Mouse (Mus musculus) midbrain, embryonic 13.5 days (tissue): ENCODE results near the gene Veph1. TPM values are rescaled to one million over a fixed set of nuclear protein-coding genes. Genes with fewer than 3 reads are reported as not detected.

ENCODE experiments used
- ATAC-seq: fragments of 200-750 bp; cut with Nextera tagmentation; 2 replicates; pipeline ENCODE4 v1.8.0; 2017; ENCODE audit warnings: mild to moderate bottlenecking, moderate TSS enrichment, moderate library complexity
- H3K27ac ChIP-seq: fragments of 300-500 bp; sonication (generic); 2 replicates; pipeline ENCODE4 v1.5.1; 2015; ENCODE audit warnings: inconsistent platforms, mild to moderate bottlenecking, moderate library complexity
- H3K27me3 ChIP-seq: fragments of 300-500 bp; sonication (generic); 2 replicates; pipeline ENCODE4 v1.6.1; 2015; ENCODE audit warnings: mild to moderate bottlenecking, inconsistent platforms
- H3K36me3 ChIP-seq: fragments of 300-500 bp; sonication (generic); 2 replicates; pipeline ENCODE4 v1.6.1; 2015; ENCODE audit warnings: mild to moderate bottlenecking, inconsistent platforms
- H3K4me1 ChIP-seq: fragments of 300-500 bp; sonication (generic); replicated peaks from 2 replicates; pipeline ENCODE4 v1.6.1; 2015; ENCODE audit warnings: inconsistent platforms
- H3K4me2 ChIP-seq: fragments of 300-500 bp; sonication (generic); replicated peaks from 2 replicates; pipeline ENCODE4 v1.6.1; 2015; ENCODE audit warnings: moderate library complexity, mild to moderate bottlenecking, inconsistent platforms
- H3K4me3 ChIP-seq: fragments of 300-500 bp; sonication (generic); replicated peaks from 2 replicates; pipeline ENCODE4 v1.5.1; 2015; ENCODE audit warnings: mild to moderate bottlenecking, inconsistent platforms
- H3K9ac ChIP-seq: fragments of 300-500 bp; sonication (generic); replicated peaks from 2 replicates; pipeline ENCODE4 v1.6.1; 2015; ENCODE audit warnings: mild to moderate bottlenecking, inconsistent platforms
- H3K9me3 ChIP-seq: fragments of 300-500 bp; sonication (generic); 2 replicates; pipeline ENCODE4 v1.6.1; 2016; ENCODE audit warnings: mild to moderate bottlenecking, inconsistent platforms
- WGBS: fragments of 180-500 bp; shearing (Covaris S2); methylation state at CpG from one replicate; pipeline ENCODE4 v1.1.7; 2015; 5-methylcytosine and 5-hydroxymethylcytosine counted together
- polyA plus RNA-seq: library from polyadenylated mRNA; unstranded; fragments of >200 nt; fragmentation: Nextera tagmentation; extraction: Ambion mirVana; gene quantifications from 2 replicates; pipeline ENCODE4 v1.2.1, GENCODE M21; 2015

Gene Veph1
- polyA plus RNA-seq, 1 experiment from 2014 or later = 8.3 TPM

- 69% methylated on average over 10 of the region's 10 CpGs for WGBS
- Histone ChIP-seq H3K9me3 (no peaks in the 10 kb centered on the region), H3K27me3 (no peaks in the 10 kb centered on the region), H3K36me3 (no peaks in the 10 kb centered on the region), H3K4me1 (no peaks in the 10 kb centered on the region), H3K9ac (no peak overlapping the region), H3K4me3 (no peak overlapping the region), H3K4me2 (no peak overlapping the region), H3K27ac (no peak overlapping the region)
- no peak for ATAC-seq
Observed at GRCm38 (mm10) chr3:66050092-66050886, 246.3 kb downstream of the Veph1 start.

GRCm38 (mm10) chr3:66040857-66041494 lies 255.7 kb downstream of the Veph1 start:
- Histone ChIP-seq H3K4me3 (no peak overlapping the region), H3K36me3 (no peaks in the 10 kb centered on the region), H3K4me2 (no peak overlapping the region), H3K27me3 (no peaks in the 10 kb centered on the region), H3K9ac (no peak overlapping the region), H3K4me1 (no peaks in the 10 kb centered on the region), H3K9me3 (no peaks in the 10 kb centered on the region), H3K27ac (no peak overlapping the region)
- no peak for ATAC-seq
- 80% methylated on average over 5 of the region's 5 CpGs for WGBS

GRCm38 (mm10) chr3:66035226-66035625 lies 261.4 kb downstream of the Veph1 start:
- Histone ChIP-seq H3K4me1 (no peaks in the 10 kb centered on the region), H3K36me3 (no peaks in the 10 kb centered on the region), H3K4me3 (no peak overlapping the region), H3K27ac (no peak overlapping the region), H3K27me3 (no peaks in the 10 kb centered on the region), H3K9ac (no peak overlapping the region), H3K4me2 (no peak overlapping the region), H3K9me3 (no peaks in the 10 kb centered on the region; the same call in 1 of the 2 replicates)
- WGBS = 90% methylated on average over 5 of the region's 5 CpGs
- no peak for ATAC-seq

- ATAC-seq = no peak
- Histone ChIP-seq H3K9me3 (no peaks in the 10 kb centered on the region; the same call in 1 of the 2 replicates), H3K4me2 (no peak overlapping the region), H3K27ac (no peak overlapping the region), H3K4me3 (no peak overlapping the region), H3K9ac (no peak overlapping the region), H3K4me1 (no peaks in the 10 kb centered on the region), H3K27me3 (no peaks in the 10 kb centered on the region), H3K36me3 (no peaks in the 10 kb centered on the region)
- 85% methylated on average over 2 of the region's 2 CpGs for WGBS
Observed at GRCm38 (mm10) chr3:66033346-66033745, 263.3 kb downstream of the Veph1 start.

- WGBS = 90% methylated on average over 3 of the region's 3 CpGs
- no peak for ATAC-seq
- no peak overlapping the region for H3K4me2 ChIP-seq
- H3K9ac ChIP-seq = no peak overlapping the region
- no peak overlapping the region for H3K4me3 ChIP-seq
- H3K27me3 ChIP-seq = no peaks in the 10 kb centered on the region
- no peaks in the 10 kb centered on the region for H3K4me1 ChIP-seq
- no peak overlapping the region for H3K27ac ChIP-seq
- H3K9me3 ChIP-seq = no peaks in the 10 kb centered on the region
- H3K36me3 ChIP-seq = no peaks in the 10 kb centered on the region
Observed at GRCm38 (mm10) chr3:66025454-66025853, 271.2 kb downstream of the Veph1 start.

- no peak for ATAC-seq
- 85% methylated on average over 5 of the region's 5 CpGs for WGBS
- H3K36me3 ChIP-seq = no peaks in the 10 kb centered on the region
- H3K27ac ChIP-seq = no peak overlapping the region
- no peak overlapping the region for H3K4me2 ChIP-seq
- H3K4me3 ChIP-seq = no peak overlapping the region
- no peaks in the 10 kb centered on the region for H3K4me1 ChIP-seq
- no peaks in the 10 kb centered on the region for H3K9me3 ChIP-seq
- no peak overlapping the region for H3K9ac ChIP-seq
- no peaks in the 10 kb centered on the region for H3K27me3 ChIP-seq
Observed at GRCm38 (mm10) chr3:66024220-66024792, 272.3 kb downstream of the Veph1 start.

GRCm38 (mm10) chr3:66019171-66019570 lies 277.5 kb downstream of the Veph1 start:
- H3K4me2 ChIP-seq = no peak overlapping the region
- H3K4me1 ChIP-seq = no peaks in the 10 kb centered on the region
- H3K36me3 ChIP-seq = no peaks in the 10 kb centered on the region
- H3K9ac ChIP-seq = no peak overlapping the region
- ATAC-seq = no peak
- H3K9me3 ChIP-seq = no peaks in the 10 kb centered on the region
- WGBS = 96% methylated on average over 5 of the region's 5 CpGs
- H3K27ac ChIP-seq = no peak overlapping the region
- H3K27me3 ChIP-seq = no peaks in the 10 kb centered on the region
- H3K4me3 ChIP-seq = no peak overlapping the region

- no peaks in the 10 kb centered on the region for H3K4me1 ChIP-seq
- peaks cover 3% of the 10 kb centered on the region; the same call in 1 of the 2 replicates for H3K9me3 ChIP-seq
- H3K27ac ChIP-seq = no peak overlapping the region
- H3K9ac ChIP-seq = no peak overlapping the region
- no peaks in the 10 kb centered on the region for H3K27me3 ChIP-seq
- H3K36me3 ChIP-seq = no peaks in the 10 kb centered on the region
- WGBS = 89% methylated on average over 3 of the region's 3 CpGs
- no peak overlapping the region for H3K4me3 ChIP-seq
- ATAC-seq = no peak
- no peak overlapping the region for H3K4me2 ChIP-seq
Observed at GRCm38 (mm10) chr3:66007632-66008401, 288.8 kb downstream of the Veph1 start.

- Histone ChIP-seq H3K27ac (no peak overlapping the region), H3K27me3 (no peaks in the 10 kb centered on the region), H3K36me3 (no peaks in the 10 kb centered on the region), H3K9ac (no peak overlapping the region), H3K4me1 (no peaks in the 10 kb centered on the region), H3K9me3 (no peaks in the 10 kb centered on the region), H3K4me2 (no peak overlapping the region), H3K4me3 (no peak overlapping the region)
- ATAC-seq = no peak
- WGBS = 80% methylated on average over 4 of the region's 4 CpGs
Observed at GRCm38 (mm10) chr3:66004989-66005388, 291.6 kb downstream of the Veph1 start.

GRCm38 (mm10) chr3:66004220-66004951 lies 292.3 kb downstream of the Veph1 start:
- Histone ChIP-seq H3K4me1 (no peaks in the 10 kb centered on the region), H3K4me3 (no peak overlapping the region), H3K27ac (no peak overlapping the region), H3K4me2 (no peak overlapping the region), H3K9me3 (no peaks in the 10 kb centered on the region), H3K27me3 (no peaks in the 10 kb centered on the region), H3K36me3 (no peaks in the 10 kb centered on the region), H3K9ac (no peak overlapping the region)
- ATAC-seq = no peak
- 68% methylated on average over 7 of the region's 7 CpGs for WGBS
